Mouse (Mus musculus) testis, adult 2 months (tissue): Measurements from ENCODE around the gene Arhgef3.

ENCODE experiments used
- CTCF ChIP-seq: fragments of 200-500 bp; IDR thresholded peaks from 2 replicates; pipeline ENCODE4 v1.5.1; 2012; ENCODE audit warnings: low read depth, mild to moderate bottlenecking, inconsistent platforms, low read length, moderate library complexity; ENCODE audit not compliant: control insufficient read depth, insufficient read depth, insufficient replicate concordance
- POLR2A ChIP-seq: fragments of 200-500 bp; IDR thresholded peaks from 2 replicates; pipeline ENCODE4 v1.6.1; 2012; ENCODE audit warnings: low read depth, mild to moderate bottlenecking, inconsistent platforms, low read length, moderate library complexity; ENCODE audit not compliant: control insufficient read depth

DNA sequence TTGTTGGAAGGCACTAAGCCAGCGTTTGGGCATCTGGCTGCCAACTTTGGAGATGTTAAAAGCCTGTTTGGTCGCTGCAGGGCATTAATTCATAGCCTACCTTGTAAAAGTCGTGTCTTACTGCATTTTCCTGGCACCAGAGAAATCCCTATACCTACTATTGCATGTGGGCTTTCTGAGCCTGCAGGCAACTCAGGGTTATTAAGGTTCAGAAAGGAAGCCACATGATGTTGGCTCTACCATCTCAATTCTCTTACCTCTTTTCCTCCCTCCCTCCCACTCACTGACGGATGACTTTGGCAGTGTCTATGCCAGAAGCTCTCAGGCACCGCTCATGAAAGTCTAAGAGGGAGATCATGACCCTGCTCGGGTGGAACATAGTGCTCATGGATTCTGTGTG, 210.8 kb downstream of the Arhgef3 start:
- TF ChIP-seq CTCF (no peak), POLR2A (no peak)
